In the genomic region with DNA sequence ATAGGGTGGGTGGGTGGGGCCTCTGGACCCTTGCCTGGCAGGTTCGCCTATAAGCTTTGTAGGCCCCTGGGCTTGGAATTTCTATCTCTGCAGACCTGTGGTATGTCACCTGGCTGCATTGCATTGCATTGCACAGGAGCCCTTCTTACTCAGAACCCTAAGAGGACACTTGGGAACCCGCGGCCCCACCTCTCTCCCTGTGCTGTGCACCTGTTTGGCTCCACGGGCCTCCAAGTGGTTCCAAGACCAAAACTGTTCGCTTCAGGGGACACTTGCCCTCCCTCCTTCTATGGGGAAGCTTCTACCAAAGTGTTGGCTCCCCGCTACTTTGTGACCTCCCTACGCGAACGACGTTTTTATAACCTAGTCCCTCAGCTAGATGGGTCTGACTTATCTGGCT, we compare ENCODE assay signal across 8 mouse cellular contexts. TPM values are rescaled to one million over a fixed set of nuclear protein-coding genes. Genes with fewer than 3 reads are reported as not detected.
DNase-seq lines count a peak whose midpoint lies in the region; ATAC-seq lines count a peak whose summit lies in the region.

No protein-coding gene starts in this region.

- peak overlapping the region; percentile 71 for H3K4me2 ChIP-seq in heart, embryonic 14.5 days (ENCODE audit: low read length)
- peak overlapping the region; percentile 65 for H3K4me2 ChIP-seq in embryonic facial prominence, embryonic 11.5 days (ENCODE audit: low read depth, low read length)
- peak overlapping the region; percentile 75 for H3K4me2 ChIP-seq in hindbrain, embryonic 16.5 days (ENCODE audit: low read length)

- no peak for DNase-seq in heart, adult 8-10 months (ENCODE audit: low spot score)
- DNase-seq in embryonic facial prominence, embryonic 11.5 days (ENCODE audit: low spot score), result no peak
- peak; percentile 67 for DNase-seq in lung, postnatal 10 days
- DNase-seq in thymus, postnatal 36 days, result no peak
- no peak for DNase-seq in frontal cortex, adult 2 months (ENCODE audit: extremely low spot score in 1 of 2, low spot score in 1 of 2)
- DNase-seq in urinary bladder, postnatal 25 days (ENCODE audit: low spot score), result no peak

- H3K9ac ChIP-seq in heart, embryonic 14.5 days (ENCODE audit: low read length), result peak overlapping the region; percentile 77
- H3K9ac ChIP-seq in embryonic facial prominence, embryonic 11.5 days (replicated peaks; ENCODE audit: low read length), result peak overlapping the region; percentile 59
- peak overlapping the region; percentile 78 for H3K9ac ChIP-seq in hindbrain, embryonic 16.5 days (ENCODE audit: low read depth, low read length)

- H3K4me1 ChIP-seq in heart, embryonic 14.5 days (ENCODE audit: control insufficient read depth in 2 of 2, insufficient read depth in 2 of 2, low read length in 2 of 2), result peaks cover 29 to 38% of the 10 kb centered on the region in 2 experiments
- H3K4me1 ChIP-seq in embryonic facial prominence, embryonic 11.5 days (ENCODE audit: control insufficient read depth, insufficient read depth, low read length), result peaks cover 18% of the 10 kb centered on the region
- H3K4me1 ChIP-seq in hindbrain, embryonic 16.5 days (ENCODE audit: control insufficient read depth, insufficient read depth, low read depth, low read length), result peaks cover 30% of the 10 kb centered on the region

- peak overlapping the region in 1 of 2 experiments; percentile 41; a peak in 2 of 4 replicates for H3K4me3 ChIP-seq in heart, embryonic 14.5 days (ENCODE audit: control insufficient read depth in 1 of 2, insufficient read depth in 1 of 2, low read depth in 1 of 2, low read length in 2 of 2)
- peak overlapping the region; percentile 33 for H3K4me3 ChIP-seq in embryonic facial prominence, embryonic 11.5 days (ENCODE audit: low read depth, low read length)
- H3K4me3 ChIP-seq in hindbrain, embryonic 16.5 days (ENCODE audit: low read length), result peak overlapping the region; percentile 42

- H3K36me3 ChIP-seq in heart, embryonic 14.5 days (ENCODE audit: control insufficient read depth, insufficient read depth, low read length), result no peaks in the 10 kb centered on the region
- no peaks in the 10 kb centered on the region for H3K36me3 ChIP-seq in embryonic facial prominence, embryonic 11.5 days (replicated peaks; ENCODE audit: control insufficient read depth, insufficient read depth, low read depth, low read length)
- H3K36me3 ChIP-seq in hindbrain, embryonic 16.5 days (ENCODE audit: control insufficient read depth, insufficient read depth, low read length), result no peaks in the 10 kb centered on the region

- H3K9me3 ChIP-seq in heart, embryonic 14.5 days (ENCODE audit: control insufficient read depth, low read length), result no peaks in the 10 kb centered on the region
- no peaks in the 10 kb centered on the region for H3K9me3 ChIP-seq in embryonic facial prominence, embryonic 11.5 days (replicated peaks; ENCODE audit: control insufficient read depth, low read length)
- no peaks in the 10 kb centered on the region for H3K9me3 ChIP-seq in hindbrain, embryonic 16.5 days (ENCODE audit: control insufficient read depth, low read length)

- H3K27me3 ChIP-seq in heart, embryonic 14.5 days (ENCODE audit: control insufficient read depth, insufficient read depth, low read length), result no peaks in the 10 kb centered on the region
- H3K27me3 ChIP-seq in embryonic facial prominence, embryonic 11.5 days (ENCODE audit: control insufficient read depth, insufficient read depth, low read length), result no peaks in the 10 kb centered on the region
- H3K27me3 ChIP-seq in hindbrain, embryonic 16.5 days (replicated peaks; ENCODE audit: control insufficient read depth, insufficient read depth, low read length), result no peaks in the 10 kb centered on the region

- ATAC-seq in heart, embryonic 14.5 days (ENCODE audit: insufficient number of reproducible peaks, insufficient read depth, low FRiP score, low read depth), result no peak
- ATAC-seq in embryonic facial prominence, embryonic 11.5 days (replicated peaks; ENCODE audit: insufficient number of reproducible peaks, low FRiP score, low TSS enrichment, low read depth), result no peak
- ATAC-seq in hindbrain, embryonic 16.5 days, result no peak

- peak overlapping the region in 1 of 2 experiments; percentile 90; a peak in 3 of 4 replicates for H3K27ac ChIP-seq in heart, embryonic 14.5 days (replicated peaks in 1 of 2; ENCODE audit: control insufficient read depth in 1 of 2, insufficient read depth in 1 of 2, low read depth in 2 of 2, low read length in 2 of 2)
- H3K27ac ChIP-seq in embryonic facial prominence, embryonic 11.5 days (replicated peaks; ENCODE audit: low read depth, low read length), result peak overlapping the region; percentile 85
- peak overlapping the region; percentile 90 for H3K27ac ChIP-seq in hindbrain, embryonic 16.5 days (ENCODE audit: low read depth, low read length)

- 62% methylated on average over 10 of the region's 10 CpGs for WGBS in heart, embryonic 14.5 days
- 45% methylated on average over 10 of the region's 10 CpGs for WGBS in embryonic facial prominence, embryonic 11.5 days
- 44% methylated on average over 10 of the region's 10 CpGs for WGBS in hindbrain, embryonic 16.5 days

RNA-seq across cellular contexts. Expression of gene Actg1, which starts 36.8 kb away (rescaled TPM):
- 979 and 1,136 TPM in 2 replicates for polyA plus RNA-seq in heart, embryonic 14.5 days (2014; fragmentation: Nextera tagmentation; extraction: Ambion mirVana)
- total RNA-seq in heart, adult 8-10 months (2022), result 100 to 1,000 TPM; 188 to 320 (median 251) TPM
- polyA plus RNA-seq in embryonic facial prominence, embryonic 11.5 days (2014; fragmentation: Nextera tagmentation; extraction: Ambion mirVana), result 3,237 and 3,434 TPM in 2 replicates
- polyA plus RNA-seq in hindbrain, embryonic 16.5 days (2015; fragmentation: Nextera tagmentation; extraction: Ambion mirVana), result 4,199 and 4,222 TPM in 2 replicates
- 1,138 and 1,210 TPM in 2 replicates for polyA plus RNA-seq in frontal cortex, adult 2 months (2012; rRNA removed)

RNA-seq across cellular contexts. Expression of gene Fscn2, which starts 49.8 kb away (rescaled TPM):
- 0.62 and 1.1 TPM in 2 replicates for polyA plus RNA-seq in heart, embryonic 14.5 days (2014; fragmentation: Nextera tagmentation; extraction: Ambion mirVana)
- total RNA-seq in heart, adult 8-10 months (2022), result not detected
- polyA plus RNA-seq in embryonic facial prominence, embryonic 11.5 days (2014; fragmentation: Nextera tagmentation; extraction: Ambion mirVana), result 0.20 and 0.28 TPM in 2 replicates
- polyA plus RNA-seq in hindbrain, embryonic 16.5 days (2015; fragmentation: Nextera tagmentation; extraction: Ambion mirVana), result 0.66 and 1.6 TPM in 2 replicates
- 0.67 and 0.82 TPM in 2 replicates for polyA plus RNA-seq in frontal cortex, adult 2 months (2012; rRNA removed)
